Mouse (Mus musculus): ENCODE data around the gene Slc22a12.

Gene Slc22a12

GRCm38 (mm10) chr19:6494032-6494431, 48.8 kb downstream of the Slc22a12 start:
- DNase-seq (ENCODE audit: low spot score in 2 of 2): no peak

- DNase-seq (ENCODE audit: low spot score in 2 of 2): no peak
Observed at GRCm38 (mm10) chr19:6493219-6493618, 49.6 kb downstream of the Slc22a12 start.

- peak; percentile 80 to 83 for DNase-seq (ENCODE audit: low spot score in 2 of 2)
Observed at GRCm38 (mm10) chr19:6492124-6492523, 50.7 kb downstream of the Slc22a12 start.

- no peak for DNase-seq (ENCODE audit: low spot score in 2 of 2)
Observed at GRCm38 (mm10) chr19:6491538-6491937, 51.3 kb downstream of the Slc22a12 start.

GRCm38 (mm10) chr19:6489030-6489429, 53.8 kb downstream of the Slc22a12 start:
- DNase-seq (ENCODE audit: low spot score in 2 of 2): peak; percentile 93 to 96

Measured in right cerebral cortex, adult 2 months (tissue).